Mouse (Mus musculus) limb, embryonic 14.5 days (tissue): Measurements from ENCODE around the gene Dnmt1. TPM values are rescaled to one million over a fixed set of nuclear protein-coding genes. Genes with fewer than 3 reads are reported as not detected.
A peak's percentile ranks its signal among the peaks of the same experiment; 100 is the strongest.

Experiments
- ATAC-seq: fragments of 200-750 bp; cut with Nextera tagmentation; 2 replicates; pipeline ENCODE4 v1.8.0; 2017; ENCODE audit warnings: low read depth, moderate number of reproducible peaks, moderate TSS enrichment; ENCODE audit not compliant: low FRiP score
- DNase-seq: peaks from one replicate; pipeline ENCODE4 v3.0.0-alpha.2; 2015; ENCODE audit warnings: low spot score
- H3K27ac ChIP-seq: fragments of 300-500 bp; sonication (generic); replicated peaks from 2 replicates; pipeline ENCODE4 v1.5.1; 2014; ENCODE audit warnings: low read depth, mild to moderate bottlenecking, low read length, moderate library complexity, mixed read lengths
- H3K27me3 ChIP-seq: fragments of 300-500 bp; sonication (generic); 2 replicates; pipeline ENCODE4 v1.6.1; 2014; ENCODE audit warnings: low read length, mixed read lengths; ENCODE audit not compliant: control insufficient read depth, insufficient read depth
- H3K36me3 ChIP-seq: fragments of 300-500 bp; sonication (generic); 2 replicates; pipeline ENCODE4 v1.6.1; 2014; ENCODE audit warnings: mild to moderate bottlenecking, low read length, moderate library complexity, mixed read lengths; ENCODE audit not compliant: control insufficient read depth, insufficient read depth
- H3K4me1 ChIP-seq: fragments of 300-500 bp; sonication (generic); 2 replicates; pipeline ENCODE4 v1.6.1; 2014; ENCODE audit warnings: antibody characterized with exemption, low read length, mixed read lengths; ENCODE audit not compliant: control insufficient read depth, insufficient read depth
- H3K4me2 ChIP-seq: fragments of 300-500 bp; sonication (generic); replicated peaks from 2 replicates; pipeline ENCODE4 v1.6.1; 2014; ENCODE audit warnings: low read depth, mild to moderate bottlenecking, low read length, moderate library complexity; ENCODE audit not compliant: severe bottlenecking
- H3K4me3 ChIP-seq: fragments of 300-500 bp; sonication (generic); replicated peaks from 2 replicates; pipeline ENCODE4 v1.5.1; 2014; ENCODE audit warnings: low read length
- H3K9ac ChIP-seq: fragments of 300-500 bp; sonication (generic); 2 replicates; pipeline ENCODE4 v1.6.1; 2014; ENCODE audit warnings: mild to moderate bottlenecking, low read depth, low read length, moderate library complexity; ENCODE audit not compliant: severe bottlenecking
- H3K9me3 ChIP-seq: fragments of 300-500 bp; sonication (generic); 2 replicates; pipeline ENCODE4 v1.6.1; 2016; ENCODE audit warnings: low read length; ENCODE audit not compliant: control insufficient read depth
- POLR2A ChIP-seq: fragments of 200-500 bp; IDR thresholded peaks from 2 replicates; pipeline ENCODE4 v1.8.0; 2012; ENCODE audit warnings: inconsistent platforms, mild to moderate bottlenecking, moderate library complexity, borderline replicate concordance; ENCODE audit not compliant: insufficient read depth, insufficient read length; ENCODE audit errors: extremely low read depth
- WGBS: fragments of 180-500 bp; shearing (Covaris S2); extraction: QIAGEN DNeasy Blood & Tissue Kit; methylation state at CpG from one replicate; pipeline ENCODE4 v1.1.7; 2014; 5-methylcytosine and 5-hydroxymethylcytosine counted together
- polyA plus RNA-seq, 2 experiments: library from polyadenylated mRNA; depleted of rRNA in 1 of 2; stranded (reverse) in 1 of 2; unstranded in 1 of 2; fragments of >200 nt; fragmentation: Nextera tagmentation in 1 of 2; extraction: Ambion mirVana in 1 of 2; gene quantifications; 2 replicates each; pipeline versions ENCODE4 v1.2.1 to v1.2.3; 2012 to 2014

Gene Dnmt1
- polyA plus RNA-seq, 2 experiments = 62.0 to 115 TPM

DNA sequence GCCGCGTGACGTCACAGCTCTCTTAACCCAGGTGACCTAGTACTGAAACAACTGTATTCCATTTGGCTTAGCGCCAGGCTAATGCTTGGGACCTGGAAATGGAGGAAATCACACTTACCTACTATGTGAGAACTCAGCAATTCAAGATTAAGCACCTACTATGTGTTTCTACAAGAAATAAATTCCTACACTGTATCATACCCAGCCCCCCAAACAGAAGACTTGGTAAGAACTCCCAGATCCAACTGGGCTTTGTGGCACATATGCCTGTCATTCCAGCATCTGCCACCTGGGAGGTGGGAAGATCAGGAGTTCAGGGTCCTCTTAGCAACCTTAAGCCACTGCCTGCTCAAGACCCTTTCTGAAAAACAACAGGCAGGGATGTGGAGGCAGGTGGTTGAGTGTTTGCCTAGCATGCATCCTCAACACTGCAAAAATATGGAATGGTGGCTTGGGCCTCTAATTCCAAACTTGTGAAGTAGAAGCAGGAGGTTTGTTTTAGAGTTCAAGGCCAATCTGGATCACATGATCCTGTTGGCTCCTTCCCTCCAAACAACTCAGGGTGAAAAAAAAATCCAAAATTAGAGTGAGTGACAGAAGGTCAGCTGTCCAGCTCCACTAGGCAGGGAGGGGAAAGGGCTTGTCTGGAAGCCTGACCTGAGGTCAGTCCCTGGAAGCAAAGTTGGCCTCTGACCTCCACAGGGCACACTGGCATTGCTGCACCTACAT is 17.4 kb upstream of the Dnmt1 start:
- no peak for DNase-seq
- no peaks in the 10 kb centered on the region for H3K27me3 ChIP-seq
- H3K4me1 ChIP-seq = peaks cover 35% of the 10 kb centered on the region
- H3K4me3 ChIP-seq = peak overlapping the region; percentile 92
- H3K9ac ChIP-seq = peak overlapping the region; percentile 93
- 2% methylated on average over 4 of the region's 4 CpGs for WGBS
- H3K9me3 ChIP-seq = no peaks in the 10 kb centered on the region
- H3K27ac ChIP-seq = peak overlapping the region; percentile 98
- H3K4me2 ChIP-seq = peak overlapping the region; percentile 70
- no peak for ATAC-seq
- no peak for TF ChIP-seq POLR2A
- no peaks in the 10 kb centered on the region; the same call in 1 of the 2 replicates for H3K36me3 ChIP-seq

DNA sequence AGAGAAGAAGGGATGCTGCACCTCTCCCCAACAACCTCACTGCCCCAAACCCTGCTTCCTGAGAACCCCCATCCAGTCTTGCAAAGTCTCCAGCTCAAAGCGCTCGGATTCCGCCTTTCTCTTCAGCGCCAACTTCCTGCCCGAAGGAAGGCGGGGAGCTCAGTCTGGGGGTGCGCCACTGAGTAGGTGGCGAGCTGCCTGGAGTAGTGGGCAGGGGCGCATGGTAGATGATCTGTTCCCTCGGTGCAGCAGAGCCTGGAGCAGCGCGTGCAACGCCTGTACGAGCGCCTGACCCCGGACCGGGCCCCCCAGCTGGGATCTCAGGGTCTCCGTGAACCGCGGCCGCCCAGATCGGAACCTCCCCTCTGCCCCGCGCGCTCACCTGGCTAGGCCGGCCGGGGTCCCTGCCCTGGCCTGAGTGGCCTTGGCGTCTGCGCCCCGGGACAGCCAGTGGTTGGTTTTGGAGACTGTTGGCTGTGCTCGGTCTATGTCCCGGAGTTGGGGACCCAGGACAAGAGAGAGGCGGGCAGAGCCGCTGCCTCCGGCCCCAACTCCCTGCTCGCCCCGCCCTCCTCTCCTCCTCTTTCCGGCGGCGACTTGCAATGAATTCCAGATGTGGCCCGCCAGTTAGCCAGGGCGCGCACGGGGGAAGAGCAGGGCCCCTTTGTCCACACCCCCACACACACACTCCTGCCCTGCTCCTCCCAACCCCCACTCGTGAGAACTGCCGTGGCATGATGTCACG is 16.7 kb upstream of the Dnmt1 start, which contains the start of gene S1pr2:
S1pr2 (minus strand) TSS at position 566 of the 745 bp plus-strand sequence.
- peak; percentile 18; the same call in 1 of the 2 replicates for TF ChIP-seq POLR2A
- peaks cover 41% of the 10 kb centered on the region for H3K4me1 ChIP-seq

DNA sequence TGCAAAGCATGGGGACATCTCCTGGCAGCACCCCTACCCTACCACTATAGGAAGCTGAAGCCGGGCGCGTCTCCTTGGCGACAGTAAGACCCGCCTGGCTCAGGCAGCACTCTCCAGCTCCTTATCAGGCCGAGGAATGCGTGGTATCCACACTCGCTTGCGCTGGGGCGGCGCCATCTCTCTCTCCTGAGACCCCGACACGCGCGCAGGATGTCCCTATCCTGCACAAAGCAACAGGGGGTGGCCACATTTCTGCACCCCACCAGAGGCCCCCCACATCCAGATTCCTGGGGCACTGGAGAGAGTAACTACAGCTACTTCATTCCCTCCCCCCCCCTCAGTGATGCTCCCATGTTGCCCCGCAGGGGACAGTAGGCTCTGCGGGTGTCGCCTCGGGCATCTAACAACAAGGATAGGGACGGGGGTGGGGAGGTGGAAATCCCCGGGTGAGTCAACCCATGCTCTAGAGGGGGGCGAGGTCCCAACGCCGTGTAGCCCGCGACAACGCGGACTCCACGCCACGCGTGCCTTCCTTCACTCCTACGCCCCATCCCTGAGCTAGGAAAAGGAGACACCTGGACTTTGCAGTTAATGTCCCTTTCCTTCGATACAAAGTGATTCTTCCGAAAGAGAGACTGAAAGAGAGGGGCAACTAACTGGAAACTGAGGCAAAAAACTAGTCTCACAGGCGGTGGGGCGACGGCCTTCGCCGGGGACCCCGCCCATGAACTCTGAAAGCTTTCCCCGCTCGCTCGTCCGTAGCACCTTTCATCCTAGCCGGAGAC is 15.9 kb upstream of the Dnmt1 start:
- peak overlapping the region; percentile 92 for H3K4me3 ChIP-seq
- WGBS = under 1% methylated on average over 42 of the region's 45 CpGs
- ATAC-seq = no peak
- no peaks in the 10 kb centered on the region for H3K27me3 ChIP-seq
- no peak for TF ChIP-seq POLR2A
- H3K9ac ChIP-seq = peak overlapping the region; percentile 93
- H3K36me3 ChIP-seq = peaks cover 1% of the 10 kb centered on the region; the same call in 1 of the 2 replicates
- no peaks in the 10 kb centered on the region for H3K9me3 ChIP-seq
- peak overlapping the region; percentile 70 for H3K4me2 ChIP-seq
- peak overlapping the region; percentile 98 for H3K27ac ChIP-seq
- H3K4me1 ChIP-seq = peaks cover 45% of the 10 kb centered on the region
- DNase-seq = peak; percentile 66

More for the DNA sequence above, 16.7 kb upstream of the Dnmt1 start, which contains the start of gene S1pr2:
- ATAC-seq (peak; percentile 80), DNase-seq (peak; percentile 92)
- Histone ChIP-seq H3K27ac (peak within 1 kb of the TSS; percentile 98), H3K9ac (peak within 1 kb of the TSS; percentile 93), H3K27me3 (no peaks in the 10 kb centered on the region), H3K36me3 (no peaks in the 10 kb centered on the region; the same call in 1 of the 2 replicates), H3K4me2 (peak within 1 kb of the TSS; percentile 70), H3K9me3 (no peaks in the 10 kb centered on the region), H3K4me3 (peak within 1 kb of the TSS; percentile 92)
- 9% methylated on average over 33 of the region's 47 CpGs for WGBS

DNA sequence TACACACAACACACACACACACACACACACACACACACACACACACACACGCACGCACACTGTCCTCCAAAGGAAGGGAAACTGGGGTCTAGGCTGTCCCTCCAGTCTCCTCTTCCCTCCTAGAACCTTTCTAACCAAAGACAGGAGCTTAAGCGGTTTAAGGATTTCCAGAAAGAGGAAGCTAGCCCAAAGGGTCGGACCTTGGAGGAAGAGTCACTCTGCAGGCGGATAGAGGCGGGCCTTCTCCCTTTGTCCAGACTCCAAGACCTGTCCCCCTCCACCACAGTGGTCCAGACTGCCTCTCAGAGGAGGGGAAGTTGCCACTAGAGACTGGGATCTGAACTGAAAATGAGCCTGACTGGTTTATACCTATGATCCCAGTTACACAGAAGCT is 14.0 kb upstream of the Dnmt1 start:
- peak overlapping the region; percentile 70 for H3K4me2 ChIP-seq
- peak overlapping the region; percentile 28 for H3K4me3 ChIP-seq
- H3K27ac ChIP-seq = peak overlapping the region; percentile 95
- no peaks in the 10 kb centered on the region for H3K27me3 ChIP-seq
- ATAC-seq = no peak
- no peak for TF ChIP-seq POLR2A
- H3K9ac ChIP-seq = 0 out of 2 replicates have a peak overlapping the region, but pooled peaks have one; percentile 21
- peaks cover 14% of the 10 kb centered on the region for H3K36me3 ChIP-seq
- 54% methylated on average over 5 of the region's 6 CpGs for WGBS
- DNase-seq = no peak
- H3K4me1 ChIP-seq = peaks cover 45% of the 10 kb centered on the region
- H3K9me3 ChIP-seq = no peaks in the 10 kb centered on the region
